ENCODE assay signal across 12 mouse cellular contexts in genomic region chr12:73800886-73801285, GRCm38 (mm10).
DNase-seq lines count a peak whose midpoint lies in the region; ATAC-seq lines count a peak whose summit lies in the region.
"Had no signal": no experiment of that assay in that cellular context is flagged by ENCODE, and none has a peak within 500 bp of the region (broad histone marks: within the 10 kb centered on the region; RNA-seq: fewer than 3 reads in every experiment).

No protein-coding gene starts in this region.

- no peaks in the 10 kb centered on the region for H3K4me1 ChIP-seq in neural tube, embryonic 15.5 days
- H3K4me1 ChIP-seq: neural tube, embryonic 13.5 days had no signal

- intact Hi-C loops in heart, postnatal 25 days (cut with DNase I): no loop called here

- ATAC-seq in neural tube, embryonic 15.5 days (ENCODE audit: low FRiP score): no peak

- 55% methylated on average over 3 of the region's 3 CpGs for WGBS in neural tube, embryonic 15.5 days

- no peaks in the 10 kb centered on the region for H3K36me3 ChIP-seq in neural tube, embryonic 15.5 days
- H3K36me3 ChIP-seq: limb, embryonic 15.5 days; neural tube, embryonic 13.5 days had no signal

- no peak overlapping the region for H3K27ac ChIP-seq in neural tube, embryonic 15.5 days (replicated peaks)
- H3K27ac ChIP-seq: limb, embryonic 15.5 days; neural tube, embryonic 13.5 days had no signal

- H3K4me3 ChIP-seq in neural tube, embryonic 15.5 days (replicated peaks): no peak overlapping the region
- H3K4me3 ChIP-seq: limb, embryonic 15.5 days; neural tube, embryonic 13.5 days had no signal

- H3K9ac ChIP-seq in neural tube, embryonic 15.5 days (replicated peaks): no peak overlapping the region
- H3K9ac ChIP-seq: limb, embryonic 15.5 days; neural tube, embryonic 13.5 days had no signal

- no peak overlapping the region for H3K4me2 ChIP-seq in neural tube, embryonic 15.5 days
- H3K4me2 ChIP-seq: limb, embryonic 15.5 days; neural tube, embryonic 13.5 days had no signal

- peak; percentile 96 for DNase-seq in heart, adult 11 months
- no peak for DNase-seq in heart, postnatal 25 days (ENCODE audit: low spot score)
- DNase-seq in adrenal gland, postnatal 25 days: peak; percentile 54
- peak; percentile 77 to 80 for DNase-seq in heart, adult 18-20 months
- peak; percentile 70 for DNase-seq in heart, postnatal 4 days
- DNase-seq in Muller cell, postnatal 12 days (ENCODE audit: inconsistent ontology term): no peak
- DNase-seq in thymus, postnatal 14 days: no peak
- DNase-seq: right cerebral cortex, postnatal 25 days; thymus, adult 2 months had no signal

- no peaks in the 10 kb centered on the region for H3K27me3 ChIP-seq in neural tube, embryonic 15.5 days (replicated peaks)
- H3K27me3 ChIP-seq: limb, embryonic 15.5 days; neural tube, embryonic 13.5 days had no signal

- H3K9me3 ChIP-seq in neural tube, embryonic 15.5 days (replicated peaks): no peaks in the 10 kb centered on the region
- H3K9me3 ChIP-seq: limb, embryonic 15.5 days; neural tube, embryonic 13.5 days had no signal

Comparison
In these comparisons a context has a peak if more than half of its experiments do, and no peak if none do; other contexts are left out.
1. DNase-seq: peak in heart, adult 11 months (single experiment), adrenal gland, postnatal 25 days (single experiment), heart, adult 18-20 months (2 of 2) and heart, postnatal 4 days (single experiment); none in heart, postnatal 25 days (single experiment), Muller cell, postnatal 12 days (single experiment) and thymus, postnatal 14 days (single experiment).